Mouse (Mus musculus): ENCODE measurements around the gene Foxn1. TPM values are rescaled to one million over a fixed set of nuclear protein-coding genes. Genes with fewer than 3 reads are reported as not detected.

Foxn1 gene
- polyA plus RNA-seq, 1 experiment from 2014 or later = not detected

GRCm38 (mm10) chr11:78385776-78386175, 582 bp downstream of the Foxn1 start:
- WGBS = 88% methylated on average over 10 of the region's 10 CpGs
- ATAC-seq (ENCODE audit: insufficient read depth, low FRiP score, low TSS enrichment) = no peak

DNA sequence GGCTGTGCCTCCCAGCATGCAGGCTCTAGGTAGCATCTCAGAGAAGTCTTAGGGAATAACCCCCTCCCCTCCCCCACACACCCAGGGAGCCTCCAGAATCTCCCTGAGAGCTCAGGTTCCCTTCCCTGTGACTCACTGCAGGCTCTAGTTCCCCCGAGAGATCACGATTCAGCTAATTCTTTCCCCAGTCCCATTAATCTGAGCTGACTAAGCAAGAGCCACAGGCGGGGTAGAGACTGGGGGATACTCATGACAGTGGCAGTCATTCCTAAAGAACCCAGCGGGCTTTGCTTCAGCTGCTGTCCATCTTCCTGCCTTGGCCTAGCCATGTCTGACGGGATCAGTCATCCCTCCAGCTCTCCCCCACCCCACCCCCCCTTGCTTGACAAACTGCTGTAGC, 3.7 kb downstream of the Foxn1 start:
- H3K4me1 ChIP-seq (ENCODE audit: control insufficient read depth, insufficient read depth, low read length) = no peaks in the 10 kb centered on the region
- WGBS = 41% methylated on average over 5 of the region's 5 CpGs
- H3K9ac ChIP-seq (ENCODE audit: low read length) = no peak overlapping the region
- H3K27me3 ChIP-seq (ENCODE audit: control insufficient read depth, insufficient read depth, low read length) = no peaks in the 10 kb centered on the region
- no peaks in the 10 kb centered on the region for H3K9me3 ChIP-seq (ENCODE audit: control insufficient read depth, low read length)
- H3K27ac ChIP-seq (ENCODE audit: low read depth, low read length) = no peak overlapping the region
- no peak overlapping the region for H3K4me3 ChIP-seq (ENCODE audit: low read depth, low read length)
- DNase-seq (ENCODE audit: low spot score) (no peak), ATAC-seq (ENCODE audit: insufficient read depth, low FRiP score, low TSS enrichment) (no peak)
- H3K36me3 ChIP-seq (ENCODE audit: control insufficient read depth, insufficient read depth, low read length) = no peaks in the 10 kb centered on the region
- H3K4me2 ChIP-seq (ENCODE audit: low read depth) = no peak overlapping the region

More at GRCm38 (mm10) chr11:78385776-78386175, 582 bp downstream of the Foxn1 start:
- H3K9me3 ChIP-seq (ENCODE audit: control insufficient read depth, low read length) = no peaks in the 10 kb centered on the region
- H3K27me3 ChIP-seq (ENCODE audit: control insufficient read depth, insufficient read depth, low read length) = no peaks in the 10 kb centered on the region
- H3K9ac ChIP-seq (ENCODE audit: low read length) = no peak overlapping the region
- no peaks in the 10 kb centered on the region for H3K36me3 ChIP-seq (ENCODE audit: control insufficient read depth, insufficient read depth, low read length)
- no peak overlapping the region for H3K4me3 ChIP-seq (ENCODE audit: low read depth, low read length)
- H3K4me1 ChIP-seq (ENCODE audit: control insufficient read depth, insufficient read depth, low read length) = no peaks in the 10 kb centered on the region
- H3K27ac ChIP-seq (ENCODE audit: low read depth, low read length) = no peak overlapping the region
- H3K4me2 ChIP-seq (ENCODE audit: low read depth) = no peak overlapping the region
- DNase-seq (ENCODE audit: low spot score) = no peak

DNA sequence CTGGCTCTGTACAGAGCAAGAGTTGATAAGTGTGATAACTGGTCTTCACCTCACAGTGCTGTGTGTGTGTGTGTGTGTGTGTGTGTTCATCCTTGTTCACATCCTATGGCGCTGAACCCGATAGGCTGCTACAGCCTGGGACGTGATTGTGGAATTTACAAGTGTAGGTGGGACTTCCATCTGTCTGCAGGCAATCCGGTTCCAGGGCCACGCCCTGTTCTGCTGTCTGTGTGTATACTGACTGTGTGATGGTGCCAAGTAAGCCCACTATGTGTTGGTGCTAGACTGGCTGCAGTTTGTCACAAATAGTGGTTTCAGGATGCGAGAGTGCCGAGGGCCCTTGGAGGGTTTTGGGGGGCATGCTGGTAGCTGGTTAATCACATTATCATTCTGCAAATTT, 4.1 kb downstream of the Foxn1 start:
- no peaks in the 10 kb centered on the region for H3K4me1 ChIP-seq (ENCODE audit: control insufficient read depth, insufficient read depth, low read length)
- H3K27me3 ChIP-seq (ENCODE audit: control insufficient read depth, insufficient read depth, low read length) = no peaks in the 10 kb centered on the region
- H3K27ac ChIP-seq (ENCODE audit: low read depth, low read length) = no peak overlapping the region
- H3K4me3 ChIP-seq (ENCODE audit: low read depth, low read length) = no peak overlapping the region
- ATAC-seq (ENCODE audit: insufficient read depth, low FRiP score, low TSS enrichment) (no peak), DNase-seq (ENCODE audit: low spot score) (no peak)
- no peak overlapping the region for H3K4me2 ChIP-seq (ENCODE audit: low read depth)
- H3K9ac ChIP-seq (ENCODE audit: low read length) = no peak overlapping the region
- no peaks in the 10 kb centered on the region for H3K36me3 ChIP-seq (ENCODE audit: control insufficient read depth, insufficient read depth, low read length)
- WGBS = 80% methylated on average over 7 of the region's 7 CpGs
- H3K9me3 ChIP-seq (ENCODE audit: control insufficient read depth, low read length) = no peaks in the 10 kb centered on the region

GRCm38 (mm10) chr11:78380996-78381395, 5.4 kb downstream of the Foxn1 start:
- 86% methylated on average over 3 of the region's 3 CpGs for WGBS
- DNase-seq (ENCODE audit: low spot score) (no peak), ATAC-seq (ENCODE audit: insufficient read depth, low FRiP score, low TSS enrichment) (no peak)
- Histone ChIP-seq H3K4me2 (ENCODE audit: low read depth) (no peak overlapping the region), H3K27ac (ENCODE audit: low read depth, low read length) (no peak overlapping the region), H3K27me3 (ENCODE audit: control insufficient read depth, insufficient read depth, low read length) (no peaks in the 10 kb centered on the region), H3K36me3 (ENCODE audit: control insufficient read depth, insufficient read depth, low read length) (no peaks in the 10 kb centered on the region), H3K4me3 (ENCODE audit: low read depth, low read length) (no peak overlapping the region), H3K9me3 (ENCODE audit: control insufficient read depth, low read length) (no peaks in the 10 kb centered on the region), H3K9ac (ENCODE audit: low read length) (no peak overlapping the region), H3K4me1 (ENCODE audit: control insufficient read depth, insufficient read depth, low read length) (no peaks in the 10 kb centered on the region)

- Histone ChIP-seq H3K9ac (ENCODE audit: low read length) (no peak overlapping the region), H3K4me2 (ENCODE audit: low read depth) (no peak overlapping the region), H3K27me3 (ENCODE audit: control insufficient read depth, insufficient read depth, low read length) (no peaks in the 10 kb centered on the region), H3K4me3 (ENCODE audit: low read depth, low read length) (no peak overlapping the region), H3K36me3 (ENCODE audit: control insufficient read depth, insufficient read depth, low read length) (no peaks in the 10 kb centered on the region), H3K9me3 (ENCODE audit: control insufficient read depth, low read length) (no peaks in the 10 kb centered on the region), H3K4me1 (ENCODE audit: control insufficient read depth, insufficient read depth, low read length) (no peaks in the 10 kb centered on the region), H3K27ac (ENCODE audit: low read depth, low read length) (no peak overlapping the region)
- 69% methylated on average over 4 of the region's 4 CpGs for WGBS
- DNase-seq (ENCODE audit: low spot score) (no peak), ATAC-seq (ENCODE audit: insufficient read depth, low FRiP score, low TSS enrichment) (no peak)
Observed at GRCm38 (mm10) chr11:78380351-78380750, 6.0 kb downstream of the Foxn1 start.

DNA sequence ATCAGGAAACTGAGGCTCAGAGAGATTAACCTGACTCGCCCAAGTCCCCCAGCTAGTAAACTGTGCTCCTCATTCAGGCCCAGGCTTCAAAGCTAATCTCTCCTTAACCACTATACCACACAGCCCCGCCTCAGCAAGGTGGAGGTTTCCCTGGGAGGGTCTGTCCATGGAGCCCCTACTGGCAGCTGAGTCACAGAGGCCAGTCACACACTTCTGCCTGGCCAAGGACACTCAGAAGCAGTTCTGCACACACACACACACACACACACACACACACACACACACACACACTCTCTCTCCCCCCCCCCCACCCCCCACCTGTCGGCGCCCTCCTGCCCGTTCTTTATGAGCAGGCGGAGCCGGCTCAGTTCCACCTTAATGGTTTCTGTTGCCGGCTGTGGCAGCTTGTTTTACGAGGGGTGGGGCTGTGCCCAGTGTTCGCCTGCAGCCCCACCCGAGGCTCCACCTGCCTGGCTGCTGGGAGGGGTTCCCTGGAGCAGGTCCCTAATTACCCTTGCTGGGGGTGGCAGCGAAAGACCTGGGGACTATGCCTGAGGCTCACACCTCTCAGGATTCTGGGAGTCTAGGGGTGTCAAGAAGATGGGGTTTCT, 8.7 kb downstream of the Foxn1 start:
- no peaks in the 10 kb centered on the region for H3K36me3 ChIP-seq (ENCODE audit: control insufficient read depth, insufficient read depth, low read length)
- H3K9ac ChIP-seq (ENCODE audit: low read length) = no peak overlapping the region
- WGBS = 32% methylated on average over 11 of the region's 12 CpGs
- no peak overlapping the region for H3K27ac ChIP-seq (ENCODE audit: low read depth, low read length)
- H3K4me1 ChIP-seq (ENCODE audit: control insufficient read depth, insufficient read depth, low read length) = no peaks in the 10 kb centered on the region
- no peak for DNase-seq (ENCODE audit: low spot score)
- no peak overlapping the region for H3K4me3 ChIP-seq (ENCODE audit: low read depth, low read length)
- H3K4me2 ChIP-seq (ENCODE audit: low read depth) = no peak overlapping the region
- ATAC-seq (ENCODE audit: insufficient read depth, low FRiP score, low TSS enrichment) = no peak
- no peaks in the 10 kb centered on the region for H3K27me3 ChIP-seq (ENCODE audit: control insufficient read depth, insufficient read depth, low read length)
- H3K9me3 ChIP-seq (ENCODE audit: control insufficient read depth, low read length) = no peaks in the 10 kb centered on the region

GRCm38 (mm10) chr11:78374147-78374546, 12.2 kb downstream of the Foxn1 start:
- Histone ChIP-seq H3K4me3 (ENCODE audit: low read depth, low read length) (no peak overlapping the region), H3K9ac (ENCODE audit: low read length) (no peak overlapping the region), H3K27me3 (ENCODE audit: control insufficient read depth, insufficient read depth, low read length) (no peaks in the 10 kb centered on the region), H3K9me3 (ENCODE audit: control insufficient read depth, low read length) (no peaks in the 10 kb centered on the region), H3K4me2 (ENCODE audit: low read depth) (no peak overlapping the region), H3K27ac (ENCODE audit: low read depth, low read length) (no peak overlapping the region), H3K4me1 (ENCODE audit: control insufficient read depth, insufficient read depth, low read length) (no peaks in the 10 kb centered on the region), H3K36me3 (ENCODE audit: control insufficient read depth, insufficient read depth, low read length) (no peaks in the 10 kb centered on the region)
- WGBS = 74% methylated on average over 8 of the region's 8 CpGs
- DNase-seq (ENCODE audit: low spot score) (no peak), ATAC-seq (ENCODE audit: insufficient read depth, low FRiP score, low TSS enrichment) (no peak)

GRCm38 (mm10) chr11:78372610-78373009, 13.7 kb downstream of the Foxn1 start:
- H3K27ac ChIP-seq (ENCODE audit: low read depth, low read length) = no peak overlapping the region
- DNase-seq (ENCODE audit: low spot score) = no peak
- ATAC-seq (ENCODE audit: insufficient read depth, low FRiP score, low TSS enrichment) = no peak
- H3K9me3 ChIP-seq (ENCODE audit: control insufficient read depth, low read length) = no peaks in the 10 kb centered on the region
- H3K4me1 ChIP-seq (ENCODE audit: control insufficient read depth, insufficient read depth, low read length) = no peaks in the 10 kb centered on the region
- no peaks in the 10 kb centered on the region for H3K27me3 ChIP-seq (ENCODE audit: control insufficient read depth, insufficient read depth, low read length)
- no peak overlapping the region for H3K4me3 ChIP-seq (ENCODE audit: low read depth, low read length)
- no peaks in the 10 kb centered on the region for H3K36me3 ChIP-seq (ENCODE audit: control insufficient read depth, insufficient read depth, low read length)
- H3K9ac ChIP-seq (ENCODE audit: low read length) = no peak overlapping the region
- no peak overlapping the region for H3K4me2 ChIP-seq (ENCODE audit: low read depth)
- WGBS = 51% methylated on average over 7 of the region's 7 CpGs

- Histone ChIP-seq H3K4me3 (ENCODE audit: low read depth, low read length) (no peak overlapping the region), H3K9me3 (ENCODE audit: control insufficient read depth, low read length) (no peaks in the 10 kb centered on the region), H3K27ac (ENCODE audit: low read depth, low read length) (no peak overlapping the region), H3K9ac (ENCODE audit: low read length) (no peak overlapping the region), H3K4me1 (ENCODE audit: control insufficient read depth, insufficient read depth, low read length) (no peaks in the 10 kb centered on the region), H3K36me3 (ENCODE audit: control insufficient read depth, insufficient read depth, low read length) (no peaks in the 10 kb centered on the region), H3K4me2 (ENCODE audit: low read depth) (no peak overlapping the region), H3K27me3 (ENCODE audit: control insufficient read depth, insufficient read depth, low read length) (no peaks in the 10 kb centered on the region)
- ATAC-seq (ENCODE audit: insufficient read depth, low FRiP score, low TSS enrichment) = no peak
- 65% methylated on average over 3 of the region's 3 CpGs for WGBS
- no peak for DNase-seq (ENCODE audit: low spot score)
Observed at GRCm38 (mm10) chr11:78372166-78372565, 14.2 kb downstream of the Foxn1 start.

Measured in neural tube, embryonic 11.5 days (tissue).